Mouse (Mus musculus): ENCODE results near the gene Tex29.

- TF ChIP-seq CTCF (IDR thresholded peaks at IDR 0.05; ENCODE audit: control insufficient read depth, insufficient read depth, low read length) (no peak), POLR2A (IDR thresholded peaks at IDR 0.05; ENCODE audit: borderline replicate concordance, control insufficient read depth, low read depth, low read length) (no peak)
Observed at GRCm38 (mm10) chr8:11833157-11833556, 7.1 kb upstream of the Tex29 start.
